Mouse (Mus musculus): Measurements from ENCODE around the gene Btbd11. TPM values are rescaled to one million over a fixed set of nuclear protein-coding genes. Genes with fewer than 3 reads are reported as not detected.

Btbd11 gene
- polyA plus RNA-seq, 1 experiment: 22.3 TPM

- Histone ChIP-seq H3K4me3 (ENCODE audit: insufficient read depth, low read length) (no peak overlapping the region), H3K27ac (ENCODE audit: insufficient read depth, low read length) (no peak overlapping the region), H3K4me1 (ENCODE audit: control insufficient read depth, insufficient read depth, low read length) (no peaks in the 10 kb centered on the region)
- TF ChIP-seq CTCF (IDR thresholded peaks at IDR 0.05; ENCODE audit: extremely low read depth, insufficient read depth, low read length): no peak
- TF ChIP-seq POLR2A (IDR thresholded peaks at IDR 0.05; ENCODE audit: extremely low read depth, insufficient read depth, low read length): no peak
These were observed 106.0 kb downstream of the Btbd11 start for GRCm38 (mm10) chr10:85492583-85492982.

GRCm38 (mm10) chr10:85496358-85496757 is 109.7 kb downstream of the Btbd11 start:
- no peaks in the 10 kb centered on the region for H3K4me1 ChIP-seq (ENCODE audit: control insufficient read depth, insufficient read depth, low read length)

GRCm38 (mm10) chr10:85496981-85497380 is 110.4 kb downstream of the Btbd11 start:
- TF ChIP-seq CTCF (IDR thresholded peaks at IDR 0.05; ENCODE audit: extremely low read depth, insufficient read depth, low read length): no peak
- no peak for TF ChIP-seq POLR2A (IDR thresholded peaks at IDR 0.05; ENCODE audit: extremely low read depth, insufficient read depth, low read length)
- H3K27ac ChIP-seq (ENCODE audit: insufficient read depth, low read length): no peak overlapping the region
- no peak overlapping the region for H3K4me3 ChIP-seq (ENCODE audit: insufficient read depth, low read length)
- no peaks in the 10 kb centered on the region for H3K4me1 ChIP-seq (ENCODE audit: control insufficient read depth, insufficient read depth, low read length)

More at GRCm38 (mm10) chr10:85496358-85496757, 109.7 kb downstream of the Btbd11 start:
- H3K27ac ChIP-seq (ENCODE audit: insufficient read depth, low read length): no peak overlapping the region
- TF ChIP-seq POLR2A (IDR thresholded peaks at IDR 0.05; ENCODE audit: extremely low read depth, insufficient read depth, low read length) (no peak), CTCF (IDR thresholded peaks at IDR 0.05; ENCODE audit: extremely low read depth, insufficient read depth, low read length) (no peak)
- H3K4me3 ChIP-seq (ENCODE audit: insufficient read depth, low read length): no peak overlapping the region

GRCm38 (mm10) chr10:85497931-85498330 is 111.3 kb downstream of the Btbd11 start:
- no peak for TF ChIP-seq POLR2A (IDR thresholded peaks at IDR 0.05; ENCODE audit: extremely low read depth, insufficient read depth, low read length)
- TF ChIP-seq CTCF (IDR thresholded peaks at IDR 0.05; ENCODE audit: extremely low read depth, insufficient read depth, low read length): no peak
- H3K4me1 ChIP-seq (ENCODE audit: control insufficient read depth, insufficient read depth, low read length): no peaks in the 10 kb centered on the region
- no peak overlapping the region for H3K4me3 ChIP-seq (ENCODE audit: insufficient read depth, low read length)
- H3K27ac ChIP-seq (ENCODE audit: insufficient read depth, low read length): no peak overlapping the region

GRCm38 (mm10) chr10:85500573-85501155 is 114.0 kb downstream of the Btbd11 start:
- H3K27ac ChIP-seq (ENCODE audit: insufficient read depth, low read length): no peak overlapping the region
- TF ChIP-seq CTCF (IDR thresholded peaks at IDR 0.05; ENCODE audit: extremely low read depth, insufficient read depth, low read length) (no peak), POLR2A (IDR thresholded peaks at IDR 0.05; ENCODE audit: extremely low read depth, insufficient read depth, low read length) (no peak)
- no peaks in the 10 kb centered on the region for H3K4me1 ChIP-seq (ENCODE audit: control insufficient read depth, insufficient read depth, low read length)
- H3K4me3 ChIP-seq (ENCODE audit: insufficient read depth, low read length): no peak overlapping the region

GRCm38 (mm10) chr10:85501966-85502566 is 115.5 kb downstream of the Btbd11 start:
- TF ChIP-seq POLR2A (IDR thresholded peaks at IDR 0.05; ENCODE audit: extremely low read depth, insufficient read depth, low read length) (no peak), CTCF (IDR thresholded peaks at IDR 0.05; ENCODE audit: extremely low read depth, insufficient read depth, low read length) (no peak)
- Histone ChIP-seq H3K27ac (ENCODE audit: insufficient read depth, low read length) (no peak overlapping the region), H3K4me3 (ENCODE audit: insufficient read depth, low read length) (no peak overlapping the region), H3K4me1 (ENCODE audit: control insufficient read depth, insufficient read depth, low read length) (no peaks in the 10 kb centered on the region)

- Histone ChIP-seq H3K4me1 (ENCODE audit: control insufficient read depth, insufficient read depth, low read length) (no peaks in the 10 kb centered on the region), H3K27ac (ENCODE audit: insufficient read depth, low read length) (no peak overlapping the region), H3K4me3 (ENCODE audit: insufficient read depth, low read length) (no peak overlapping the region)
- TF ChIP-seq POLR2A (IDR thresholded peaks at IDR 0.05; ENCODE audit: extremely low read depth, insufficient read depth, low read length) (no peak), CTCF (IDR thresholded peaks at IDR 0.05; ENCODE audit: extremely low read depth, insufficient read depth, low read length) (no peak)
These were observed 116.0 kb downstream of the Btbd11 start for GRCm38 (mm10) chr10:85502656-85503055.

- no peak overlapping the region for H3K4me3 ChIP-seq (ENCODE audit: insufficient read depth, low read length)
- H3K4me1 ChIP-seq (ENCODE audit: control insufficient read depth, insufficient read depth, low read length): no peaks in the 10 kb centered on the region
- TF ChIP-seq CTCF (IDR thresholded peaks at IDR 0.05; ENCODE audit: extremely low read depth, insufficient read depth, low read length) (no peak), POLR2A (IDR thresholded peaks at IDR 0.05; ENCODE audit: extremely low read depth, insufficient read depth, low read length) (no peak)
- H3K27ac ChIP-seq (ENCODE audit: insufficient read depth, low read length): no peak overlapping the region
These were observed 116.8 kb downstream of the Btbd11 start for GRCm38 (mm10) chr10:85503453-85503852.

GRCm38 (mm10) chr10:85507270-85508050 is 120.8 kb downstream of the Btbd11 start:
- TF ChIP-seq CTCF (IDR thresholded peaks at IDR 0.05; ENCODE audit: extremely low read depth, insufficient read depth, low read length): no peak
- TF ChIP-seq POLR2A (IDR thresholded peaks at IDR 0.05; ENCODE audit: extremely low read depth, insufficient read depth, low read length): no peak
- Histone ChIP-seq H3K4me1 (ENCODE audit: control insufficient read depth, insufficient read depth, low read length) (no peaks in the 10 kb centered on the region), H3K4me3 (ENCODE audit: insufficient read depth, low read length) (no peak overlapping the region), H3K27ac (ENCODE audit: insufficient read depth, low read length) (no peak overlapping the region)

Data from cortical plate, adult 2 months (tissue).